Mouse (Mus musculus) thymus, adult 2 months (tissue): Measurements from ENCODE around the gene Lamtor2.

Source experiments
- CTCF ChIP-seq: fragments of 200-500 bp; IDR thresholded peaks from 2 replicates; pipeline ENCODE4 v1.5.1; 2012; ENCODE audit warnings: mild to moderate bottlenecking, control low read depth, low read length, moderate library complexity, borderline replicate concordance; ENCODE audit not compliant: control insufficient read depth, poor library complexity, insufficient read depth; ENCODE audit errors: extremely low read depth
- POLR2A ChIP-seq: fragments of 200-500 bp; IDR thresholded peaks from 2 replicates; pipeline ENCODE4 v1.6.1; 2012; ENCODE audit warnings: mild to moderate bottlenecking, low read length, control low read depth, moderate library complexity; ENCODE audit not compliant: control insufficient read depth, poor library complexity, insufficient read depth; ENCODE audit errors: extremely low read depth

- TF ChIP-seq CTCF (no peak), POLR2A (no peak)
These were observed 49.6 kb upstream of the Lamtor2 start for GRCm38 (mm10) chr3:88602466-88602865.
